Mouse (Mus musculus) embryonic facial prominence, embryonic 11.5 days (tissue): ENCODE results near the gene Camk2b. TPM values are rescaled to one million over a fixed set of nuclear protein-coding genes. Genes with fewer than 3 reads are reported as not detected.

Experiments used
- ATAC-seq: fragments of 200-750 bp; cut with Nextera tagmentation; replicated peaks from 2 replicates; pipeline ENCODE4 v1.8.0; 2017; ENCODE audit warnings: low read depth; ENCODE audit not compliant: insufficient number of reproducible peaks, low FRiP score, low TSS enrichment
- DNase-seq: peaks from one replicate; pipeline ENCODE4 v3.0.0-alpha.2; 2015; ENCODE audit warnings: low spot score
- H3K27ac ChIP-seq: fragments of 300-500 bp; sonication (generic); replicated peaks from 2 replicates; pipeline ENCODE4 v1.5.1; 2014; ENCODE audit warnings: mild to moderate bottlenecking, low read depth, low read length, control low read depth
- H3K27me3 ChIP-seq: fragments of 300-500 bp; sonication (generic); 2 replicates; pipeline ENCODE4 v1.6.1; 2014; ENCODE audit warnings: mild to moderate bottlenecking, low read length, moderate library complexity, mixed read lengths; ENCODE audit not compliant: control insufficient read depth, insufficient read depth
- H3K36me3 ChIP-seq: fragments of 300-500 bp; sonication (generic); replicated peaks from 2 replicates; pipeline ENCODE4 v1.6.1; 2014; ENCODE audit warnings: low read depth, mild to moderate bottlenecking, low read length, moderate library complexity, mixed read lengths; ENCODE audit not compliant: control insufficient read depth, insufficient read depth
- H3K4me1 ChIP-seq: fragments of 300-500 bp; sonication (generic); 2 replicates; pipeline ENCODE4 v1.6.1; 2014; ENCODE audit warnings: low read length, mixed read lengths; ENCODE audit not compliant: control insufficient read depth, insufficient read depth
- H3K4me2 ChIP-seq: fragments of 300-500 bp; sonication (generic); 2 replicates; pipeline ENCODE4 v1.6.1; 2014; ENCODE audit warnings: low read depth, mild to moderate bottlenecking, control low read depth, low read length, moderate library complexity
- H3K4me3 ChIP-seq: fragments of 300-500 bp; sonication (generic); 2 replicates; pipeline ENCODE4 v1.5.1; 2014; ENCODE audit warnings: low read depth, low read length, control low read depth
- H3K9ac ChIP-seq: fragments of 300-500 bp; sonication (generic); replicated peaks from 2 replicates; pipeline ENCODE4 v1.6.1; 2014; ENCODE audit warnings: mild to moderate bottlenecking, control low read depth, low read length
- H3K9me3 ChIP-seq: fragments of 300-500 bp; sonication (generic); replicated peaks from 2 replicates; pipeline ENCODE4 v1.6.1; 2016; ENCODE audit warnings: mild to moderate bottlenecking, low read length, inconsistent platforms, mixed read lengths; ENCODE audit not compliant: control insufficient read depth
- WGBS: fragments of 180-500 bp; shearing (Covaris S2); extraction: QIAGEN DNeasy Blood & Tissue Kit; methylation state at CpG from one replicate; pipeline ENCODE4 v1.1.7; 2014; 5-methylcytosine and 5-hydroxymethylcytosine counted together
- polyA plus RNA-seq: library from polyadenylated mRNA; unstranded; fragments of >200 nt; fragmentation: Nextera tagmentation; extraction: Ambion mirVana; gene quantifications from 2 replicates; pipeline ENCODE4 v1.2.1, GENCODE M21; 2014

Gene Camk2b
- polyA plus RNA-seq, 1 experiment from 2014 or later: 1.7 TPM

GRCm38 (mm10) chr11:5920323-5920960 lies 145.7 kb downstream of the Camk2b start:
- no peak overlapping the region for H3K27ac ChIP-seq
- 34% methylated on average over 17 of the region's 17 CpGs for WGBS
- H3K9me3 ChIP-seq: no peaks in the 10 kb centered on the region
- no peaks in the 10 kb centered on the region for H3K4me1 ChIP-seq
- no peaks in the 10 kb centered on the region for H3K27me3 ChIP-seq
- H3K4me2 ChIP-seq: no peak overlapping the region
- ATAC-seq: no peak
- H3K36me3 ChIP-seq: no peaks in the 10 kb centered on the region
- no peak overlapping the region for H3K4me3 ChIP-seq
- H3K9ac ChIP-seq: no peak overlapping the region
- DNase-seq: no peak

Other genes starting within 250 kb of the Camk2b start
- 7.0 and 7.1 TPM in 2 replicates for gene Polm, start 228.3 kb downstream of the Camk2b start, polyA plus RNA-seq
- gene Aebp1, start 204.4 kb downstream of the Camk2b start, polyA plus RNA-seq: 8.3 and 10.3 TPM in 2 replicates
- 101 and 105 TPM in 2 replicates for gene Pold2, start 188.1 kb downstream of the Camk2b start, polyA plus RNA-seq
- gene Myl7, start 167.6 kb downstream of the Camk2b start, polyA plus RNA-seq: 7.6 and 25.4 TPM in 2 replicates
- 2.2 and 2.6 TPM in 2 replicates for gene Gck, start 116.3 kb downstream of the Camk2b start, polyA plus RNA-seq
- 30.1 and 31.4 TPM in 2 replicates for gene Ykt6, start 110.7 kb downstream of the Camk2b start, polyA plus RNA-seq
- gene A730071L15Rik, start 133.7 kb upstream of the Camk2b start, polyA plus RNA-seq: 0.36 and 0.61 TPM in 2 replicates
- gene Nudcd3, start 134.1 kb upstream of the Camk2b start, polyA plus RNA-seq: 41.7 and 43.0 TPM in 2 replicates
- gene Npc1l1, start 163.8 kb upstream of the Camk2b start, polyA plus RNA-seq: not detected in 2 replicates
- gene Ddx56, start 201.4 kb upstream of the Camk2b start, polyA plus RNA-seq: 109 and 112 TPM in 2 replicates
- gene Tmed4, start 208.5 kb upstream of the Camk2b start, polyA plus RNA-seq: 131 and 135 TPM in 2 replicates
- gene Ogdh, start 225.3 kb upstream of the Camk2b start, polyA plus RNA-seq: 75.3 and 82.5 TPM in 2 replicates